Mouse (Mus musculus) liver, embryonic 14.5 days (tissue): ENCODE results near the gene Abat.

Experiments used
- CTCF ChIP-seq: IDR thresholded peaks from 2 replicates; pipeline ENCODE4 v1.5.1; 2016; ENCODE audit warnings: antibody characterized with exemption, low read depth, control low read depth
- EP300 ChIP-seq: IDR thresholded peaks from 2 replicates; pipeline ENCODE4 v1.6.1; 2016; ENCODE audit warnings: antibody characterized with exemption, low read depth

DNA sequence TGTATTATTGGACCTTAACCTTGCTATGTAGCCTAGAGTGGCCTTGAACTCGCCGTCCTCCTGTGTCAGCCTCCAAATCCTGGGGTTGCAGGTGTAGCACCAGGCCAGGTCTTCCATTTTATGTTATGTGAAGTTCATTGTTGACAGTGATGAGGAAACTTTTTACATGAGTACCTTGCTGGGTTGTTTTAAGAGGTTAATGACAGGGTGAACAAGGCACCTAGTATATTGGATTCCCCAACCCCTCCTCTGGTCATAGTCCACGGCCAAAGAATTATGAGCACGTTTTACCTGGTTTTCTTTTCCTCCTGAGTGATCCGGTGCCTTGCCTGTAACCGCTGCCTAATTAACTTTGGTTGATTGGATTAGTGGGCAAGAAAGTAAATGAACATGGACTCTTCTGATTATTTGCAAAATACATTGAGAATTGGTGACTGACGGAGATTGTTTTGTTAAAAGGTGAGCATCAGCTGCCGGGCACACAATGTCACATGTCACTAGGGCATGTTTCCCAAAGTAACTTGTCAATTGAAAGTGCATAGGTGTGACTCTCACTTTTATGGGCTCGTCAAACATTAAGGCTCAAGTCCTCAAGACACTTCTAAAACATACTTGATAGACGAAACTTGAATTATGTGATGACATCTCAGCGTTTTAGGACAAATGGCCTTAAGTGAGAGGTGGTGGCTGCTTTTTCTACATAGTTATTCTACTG, 57.8 kb downstream of the Abat start:
- TF ChIP-seq EP300 (no peak), CTCF (no peak)
